Mouse (Mus musculus) yolk sac, embryonic 10.5 days (tissue): ENCODE results near the gene Spock3.
"Not testable (repeated sequence)": the region's sequence is repeated elsewhere in the genome, so short reads cannot be mapped to it uniquely, and the experiment has no call there.

ENCODE experiments used
- DNase-seq: peaks from one replicate; pipeline ENCODE4 v3.0.0-alpha.2; 2017; ENCODE audit warnings: low spot score

Gene Spock3

GRCm38 (mm10) chr8:62950709-62951108, at the start of gene Spock3:
Spock3 (plus strand) TSS chr8:62951009.
- no peak for DNase-seq

- peak; percentile 27 for DNase-seq
Observed at GRCm38 (mm10) chr8:62951173-62952134, 645 bp downstream of the Spock3 start.

GRCm38 (mm10) chr8:62952481-62952880, 1.7 kb downstream of the Spock3 start:
- DNase-seq, result no peak

- no peak for DNase-seq
Observed at GRCm38 (mm10) chr8:62962608-62963007, 11.8 kb downstream of the Spock3 start.

GRCm38 (mm10) chr8:62969802-62970372, 19.1 kb downstream of the Spock3 start:
- no peak for DNase-seq

- no peak for DNase-seq
Observed at GRCm38 (mm10) chr8:63088984-63089383, 138.2 kb downstream of the Spock3 start.

GRCm38 (mm10) chr8:63098200-63098599, 147.4 kb downstream of the Spock3 start:
- DNase-seq, result no peak

- DNase-seq, result no peak
Observed at GRCm38 (mm10) chr8:63109761-63110160, 159.0 kb downstream of the Spock3 start.

GRCm38 (mm10) chr8:63112919-63113318, 162.1 kb downstream of the Spock3 start:
- no peak for DNase-seq

- no peak for DNase-seq
Observed at GRCm38 (mm10) chr8:63120508-63120907, 169.7 kb downstream of the Spock3 start.

- no peak for DNase-seq
Observed at GRCm38 (mm10) chr8:63135406-63135805, 184.6 kb downstream of the Spock3 start.

GRCm38 (mm10) chr8:63163861-63164260, 213.1 kb downstream of the Spock3 start:
- not testable (repeated sequence) for DNase-seq

- DNase-seq, result no peak
Observed at GRCm38 (mm10) chr8:63165326-63165725, 214.5 kb downstream of the Spock3 start.

GRCm38 (mm10) chr8:63169956-63170355, 219.1 kb downstream of the Spock3 start:
- no peak for DNase-seq

GRCm38 (mm10) chr8:63181272-63181671, 230.5 kb downstream of the Spock3 start:
- no peak for DNase-seq

- no peak for DNase-seq
Observed at GRCm38 (mm10) chr8:63258812-63259385, 308.1 kb downstream of the Spock3 start.

- no peak for DNase-seq
Observed at GRCm38 (mm10) chr8:63262516-63262915, 311.7 kb downstream of the Spock3 start.

GRCm38 (mm10) chr8:63335366-63335765, 384.6 kb downstream of the Spock3 start:
- DNase-seq, result no peak

GRCm38 (mm10) chr8:63368580-63368979, 417.8 kb downstream of the Spock3 start:
- DNase-seq, result no peak

- no peak for DNase-seq
Observed at GRCm38 (mm10) chr8:63397659-63398058, 446.9 kb downstream of the Spock3 start.
